Mouse (Mus musculus): ENCODE measurements around the gene Trim42.

DNA sequence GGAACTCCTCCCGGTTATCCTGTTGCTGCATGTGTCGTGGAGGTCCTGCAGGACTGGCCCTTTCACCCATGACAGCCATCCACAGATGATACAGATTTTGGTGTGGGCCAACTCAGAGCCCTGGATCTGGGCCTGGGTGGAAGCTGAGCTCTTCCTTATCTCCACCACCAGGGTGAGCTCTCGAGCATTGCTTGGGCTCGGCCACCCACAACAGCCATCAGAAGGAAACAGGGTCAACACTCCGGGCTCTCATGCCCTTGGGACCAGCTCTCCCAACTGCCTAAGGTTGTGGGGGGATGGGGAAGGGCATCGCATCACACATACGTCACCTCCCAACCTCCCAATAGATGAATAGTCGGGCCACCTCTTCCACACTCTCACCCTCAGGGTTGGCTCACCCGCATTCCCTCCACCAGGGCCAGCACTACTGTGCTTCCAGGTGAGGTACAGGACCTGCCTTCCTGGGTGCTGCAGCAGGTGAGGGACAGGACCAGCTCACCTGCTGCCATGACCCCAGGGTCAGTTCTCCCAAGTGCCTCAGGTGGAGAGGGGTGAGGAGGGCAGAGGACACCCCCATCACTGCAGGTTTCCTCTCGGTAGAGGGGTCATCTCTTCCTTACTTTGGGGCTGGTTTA, 54.2 kb downstream of the Trim42 start:
- no peak for TF ChIP-seq POLR2A (IDR thresholded peaks at IDR 0.05; ENCODE audit: borderline replicate concordance, extremely low read depth, low read depth, low read length)
- peak; percentile 52; the same call in 1 of the 2 replicates for TF ChIP-seq CTCF (IDR thresholded peaks at IDR 0.05; ENCODE audit: insufficient read depth, low read length)
